Mouse (Mus musculus) adrenal gland, postnatal 14 days (tissue): ENCODE data around the gene Vsir. TPM values are rescaled to one million over a fixed set of nuclear protein-coding genes. Genes with fewer than 3 reads are reported as not detected.

Experiments
- total RNA-seq: library from RNA; stranded (reverse); gene quantifications from 2 replicates; pipeline ENCODE4 v1.2.3, GENCODE M21; 2021

Vsir gene
- total RNA-seq, 1 experiment from 2014 or later = 12.8 TPM

Other genes starting within 250 kb of the Vsir start
- 34.9 and 40.8 TPM in 2 replicates for gene Spock2, start 240.6 kb upstream of the Vsir start, total RNA-seq
- 2.0 and 5.4 TPM in 2 replicates for gene Chst3, start 127.6 kb upstream of the Vsir start, total RNA-seq
- gene Psap, start 69.2 kb upstream of the Vsir start, total RNA-seq = 876 and 969 TPM in 2 replicates
- not detected in 2 replicates for gene Gm17455, start 52.9 kb downstream of the Vsir start, total RNA-seq